Mouse (Mus musculus) cortical plate, adult 2 months (tissue): ENCODE results near the gene Sorbs1.

Experiments used
- CTCF ChIP-seq: fragments of 200-500 bp; IDR thresholded peaks from 2 replicates; pipeline ENCODE4 v1.5.1; 2011; ENCODE audit warnings: mild to moderate bottlenecking, control low read depth, low read length; ENCODE audit not compliant: insufficient read depth; ENCODE audit errors: extremely low read depth
- POLR2A ChIP-seq: fragments of 200-500 bp; IDR thresholded peaks from 2 replicates; pipeline ENCODE4 v1.6.1; 2011; ENCODE audit warnings: mild to moderate bottlenecking, low read length, control low read depth; ENCODE audit not compliant: insufficient read depth; ENCODE audit errors: extremely low read depth

GRCm38 (mm10) chr19:40490765-40491164, 22.8 kb downstream of the Sorbs1 start:
- TF ChIP-seq POLR2A = no peak
- no peak for TF ChIP-seq CTCF
